Mouse (Mus musculus): ENCODE data around the gene Rack1. TPM values are rescaled to one million over a fixed set of nuclear protein-coding genes. Genes with fewer than 3 reads are reported as not detected.
"Not testable (repeated sequence)": the region's sequence is repeated elsewhere in the genome, so short reads cannot be mapped to it uniquely, and the experiment has no call there.

Gene Rack1
- polyA plus RNA-seq, 1 experiment from 2014 or later = 844 TPM

DNA sequence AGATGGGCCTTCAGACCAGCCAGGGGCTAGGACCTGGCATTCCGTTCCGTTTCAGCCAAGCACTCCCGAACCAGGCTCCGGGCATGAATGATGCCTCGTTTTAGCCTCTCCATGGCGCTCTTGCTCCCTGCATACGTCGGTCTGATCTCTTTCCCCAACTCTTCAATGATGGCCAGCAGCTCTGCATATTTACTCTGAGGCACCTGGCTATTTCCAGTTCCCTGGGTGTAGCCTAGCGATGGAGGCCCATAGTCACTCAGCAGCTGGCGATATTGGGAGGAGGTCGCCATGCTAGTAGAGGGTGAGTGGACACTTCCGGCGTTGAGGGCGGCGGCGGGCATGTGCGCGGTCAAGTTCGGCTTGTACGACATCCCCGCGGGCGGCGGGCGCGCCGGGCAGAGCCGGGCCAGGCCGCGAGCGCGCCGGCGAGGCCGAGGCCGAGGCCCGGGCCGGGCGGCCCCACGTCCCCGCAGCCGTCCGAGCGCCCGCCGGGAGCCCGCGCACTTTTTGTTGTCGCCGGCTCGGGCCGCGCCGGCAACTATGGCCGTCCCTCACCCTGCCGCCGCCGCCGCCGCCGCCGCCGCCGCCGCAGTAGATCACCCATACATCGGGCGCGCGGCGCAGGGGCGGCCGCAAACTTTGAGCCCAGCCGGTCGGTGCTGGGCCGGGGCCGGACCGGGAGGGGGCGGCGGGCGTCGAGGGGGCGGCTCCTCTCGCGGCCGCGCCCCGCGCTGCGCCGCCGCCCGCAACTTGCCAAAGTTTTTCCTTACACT, 26.0 kb downstream of the Rack1 start, which contains the start of the genes Trim7 and Gm12184:
TSS of gene Trim7 (plus strand) at position 162 of the 773 bp plus-strand sequence.
TSS of gene Gm12184 (minus strand) at position 677 of the 773 bp plus-strand sequence.
- Histone ChIP-seq H3K27me3 (replicated peaks; ENCODE audit: low read depth, poor library complexity, severe bottlenecking) (peaks cover 33% of the 10 kb centered on the region), H3K4me3 (peak within 1 kb of the TSS; percentile 58), H3K4me1 (peaks cover 20% of the 10 kb centered on the region), H3K27ac (replicated peaks) (peak within 1 kb of the TSS; percentile 66; the same call in 1 of the 2 replicates)
- WGBS = 2% methylated on average over 66 of the region's 92 CpGs
- not testable (repeated sequence) for H3K9me3 ChIP-seq; H3K36me3 ChIP-seq (replicated peaks); DNase-seq (ENCODE audit: low spot score)

DNA sequence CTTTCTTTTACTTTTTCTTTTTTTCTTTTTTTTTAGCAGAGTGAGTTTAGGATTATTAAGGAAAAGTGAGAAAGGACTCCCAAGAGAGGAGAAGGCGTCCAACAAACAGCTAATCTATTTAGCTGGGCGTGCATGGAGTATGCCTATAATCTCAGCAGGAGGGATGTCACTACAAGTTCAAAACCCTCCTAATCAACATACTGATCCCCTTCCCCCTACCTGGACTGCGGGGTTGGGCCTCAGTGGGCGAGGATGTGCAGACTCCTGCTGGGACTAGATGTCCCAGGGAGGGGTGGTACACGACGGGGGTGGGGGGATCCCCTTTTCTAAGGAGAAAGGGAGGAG, 26.6 kb downstream of the Rack1 start:
- Histone ChIP-seq H3K4me1 (peaks cover 20% of the 10 kb centered on the region), H3K36me3 (replicated peaks) (no peaks in the 10 kb centered on the region), H3K4me3 (peak overlapping the region; percentile 56), H3K27me3 (replicated peaks; ENCODE audit: low read depth, poor library complexity, severe bottlenecking) (peaks cover 33% of the 10 kb centered on the region), H3K9me3 (no peaks in the 10 kb centered on the region), H3K27ac (replicated peaks) (peak overlapping the region; percentile 57; the same call in 1 of the 2 replicates)
- DNase-seq (ENCODE audit: low spot score) = peak; percentile 52
- 2% methylated on average over 6 of the region's 6 CpGs for WGBS

DNA sequence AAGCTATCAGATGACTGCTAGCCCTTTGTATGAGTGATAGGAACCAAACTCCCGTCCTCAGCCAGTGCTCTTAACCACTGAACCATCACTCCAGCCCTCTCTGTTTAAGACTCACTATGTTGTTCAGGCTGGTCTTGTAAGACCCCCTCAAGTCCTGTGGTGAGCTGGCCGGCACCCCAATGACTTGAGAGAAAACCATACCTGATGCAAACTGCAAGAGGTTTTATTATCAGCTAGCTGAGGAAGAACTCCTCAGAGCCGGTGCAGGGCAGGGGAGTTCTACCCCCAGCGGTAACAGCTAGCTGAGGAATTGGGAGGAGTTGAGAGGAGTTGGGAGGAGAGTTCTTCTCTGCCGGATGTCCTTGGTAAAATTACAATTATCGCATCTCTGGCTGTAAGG, 27.8 kb downstream of the Rack1 start:
- Histone ChIP-seq H3K27ac (replicated peaks) (no peak overlapping the region), H3K4me1 (peaks cover 16% of the 10 kb centered on the region), H3K4me3 (no peak overlapping the region), H3K27me3 (replicated peaks; ENCODE audit: low read depth, poor library complexity, severe bottlenecking) (peaks cover 33% of the 10 kb centered on the region), H3K9me3 (no peaks in the 10 kb centered on the region), H3K36me3 (replicated peaks) (no peaks in the 10 kb centered on the region)
- no peak for DNase-seq (ENCODE audit: low spot score)
- WGBS = 66% methylated on average over 6 of the region's 6 CpGs

DNA sequence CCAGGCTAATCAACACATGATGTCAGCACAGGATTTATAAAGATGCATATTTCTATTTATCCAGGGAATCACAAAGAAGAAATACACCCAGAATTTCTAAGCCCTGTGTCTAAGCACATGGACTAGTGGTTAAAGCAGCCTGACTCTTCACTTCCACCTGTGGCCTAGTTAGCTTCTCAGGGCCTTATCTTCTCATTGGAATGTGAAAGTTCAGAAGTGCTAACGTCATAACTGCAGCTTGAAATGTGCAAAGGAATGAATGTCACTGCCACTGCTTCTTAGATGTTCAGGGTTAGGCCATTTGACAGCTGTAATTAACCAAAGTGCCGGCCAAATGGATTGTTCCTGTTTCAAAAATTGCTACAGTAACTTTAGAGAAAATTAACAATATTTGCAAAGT, 30.1 kb downstream of the Rack1 start:
- Histone ChIP-seq H3K4me3 (no peak overlapping the region), H3K27ac (replicated peaks) (no peak overlapping the region), H3K36me3 (replicated peaks) (no peaks in the 10 kb centered on the region), H3K4me1 (peaks cover 3% of the 10 kb centered on the region; the same call in 1 of the 2 replicates), H3K9me3 (no peaks in the 10 kb centered on the region), H3K27me3 (replicated peaks; ENCODE audit: low read depth, poor library complexity, severe bottlenecking) (peaks cover 21% of the 10 kb centered on the region)
- WGBS = 72% methylated on average over 2 of the region's 2 CpGs
- no peak for DNase-seq (ENCODE audit: low spot score)

DNA sequence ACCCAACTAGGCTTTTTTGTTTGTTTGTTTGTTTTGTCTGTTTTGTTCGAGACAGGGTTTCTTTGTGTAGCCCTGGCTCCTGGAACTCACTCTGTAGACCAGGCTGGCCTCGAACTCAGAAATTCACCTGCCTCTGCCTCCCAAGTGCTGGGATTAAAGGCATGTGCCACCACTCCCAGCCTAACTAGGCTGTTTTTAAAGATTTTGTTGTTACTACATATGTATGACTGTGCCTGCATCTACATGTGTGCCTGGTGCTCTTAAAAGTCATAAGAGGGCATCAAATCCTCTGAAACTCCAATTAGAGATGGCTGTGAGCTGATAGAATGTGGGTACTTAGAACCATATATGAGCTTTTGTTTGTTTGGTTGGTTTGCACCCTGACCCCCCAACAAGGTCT, 31.1 kb downstream of the Rack1 start:
- no peaks in the 10 kb centered on the region for H3K36me3 ChIP-seq (replicated peaks)
- no peaks in the 10 kb centered on the region for H3K9me3 ChIP-seq
- no peak overlapping the region for H3K27ac ChIP-seq (replicated peaks)
- WGBS = 82% methylated on average over 2 of the region's 2 CpGs
- H3K4me3 ChIP-seq = no peak overlapping the region
- peaks cover 30% of the 10 kb centered on the region for H3K27me3 ChIP-seq (replicated peaks; ENCODE audit: low read depth, poor library complexity, severe bottlenecking)
- H3K4me1 ChIP-seq = peaks cover 3% of the 10 kb centered on the region; the same call in 1 of the 2 replicates
- DNase-seq (ENCODE audit: low spot score) = no peak

DNA sequence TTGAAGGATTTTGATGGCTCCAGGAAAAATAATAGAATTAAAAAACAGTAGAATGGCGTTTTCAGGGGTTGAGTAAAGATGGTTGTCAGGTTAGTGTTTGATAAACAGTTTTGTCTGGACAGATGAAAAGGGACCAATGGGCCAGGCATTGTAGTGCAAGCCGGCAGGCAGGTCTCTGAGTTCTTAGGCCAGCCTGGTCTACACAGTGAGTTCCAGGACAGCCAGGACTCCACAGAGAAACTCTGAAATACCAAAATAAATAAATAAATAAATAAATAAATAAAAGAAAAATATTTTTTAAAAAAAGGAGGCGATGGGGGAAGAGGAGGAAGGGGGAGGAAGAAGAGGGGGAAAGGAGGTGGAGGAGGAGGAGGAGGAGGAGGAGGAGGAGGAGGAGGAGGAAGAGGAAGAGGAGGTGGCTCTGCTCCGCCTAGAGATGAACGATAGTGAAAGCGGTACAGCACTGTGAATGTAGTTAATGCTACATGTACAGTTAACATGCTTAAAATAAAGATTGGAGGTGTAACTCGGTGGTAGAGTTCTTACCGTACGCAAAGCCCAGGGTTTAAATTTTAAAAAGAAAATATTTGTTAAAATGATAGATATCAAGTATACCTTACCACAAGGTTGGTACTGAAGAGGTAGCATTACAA, 33.1 kb downstream of the Rack1 start:
- Histone ChIP-seq H3K9me3 (no peaks in the 10 kb centered on the region), H3K36me3 (replicated peaks) (no peaks in the 10 kb centered on the region), H3K4me1 (peaks cover 12% of the 10 kb centered on the region), H3K27ac (replicated peaks) (no peak overlapping the region), H3K4me3 (peak overlapping the region; percentile 65), H3K27me3 (replicated peaks; ENCODE audit: low read depth, poor library complexity, severe bottlenecking) (peaks cover 43% of the 10 kb centered on the region)
- 46% methylated on average over 9 of the region's 9 CpGs for WGBS
- no peak for DNase-seq (ENCODE audit: low spot score)

DNA sequence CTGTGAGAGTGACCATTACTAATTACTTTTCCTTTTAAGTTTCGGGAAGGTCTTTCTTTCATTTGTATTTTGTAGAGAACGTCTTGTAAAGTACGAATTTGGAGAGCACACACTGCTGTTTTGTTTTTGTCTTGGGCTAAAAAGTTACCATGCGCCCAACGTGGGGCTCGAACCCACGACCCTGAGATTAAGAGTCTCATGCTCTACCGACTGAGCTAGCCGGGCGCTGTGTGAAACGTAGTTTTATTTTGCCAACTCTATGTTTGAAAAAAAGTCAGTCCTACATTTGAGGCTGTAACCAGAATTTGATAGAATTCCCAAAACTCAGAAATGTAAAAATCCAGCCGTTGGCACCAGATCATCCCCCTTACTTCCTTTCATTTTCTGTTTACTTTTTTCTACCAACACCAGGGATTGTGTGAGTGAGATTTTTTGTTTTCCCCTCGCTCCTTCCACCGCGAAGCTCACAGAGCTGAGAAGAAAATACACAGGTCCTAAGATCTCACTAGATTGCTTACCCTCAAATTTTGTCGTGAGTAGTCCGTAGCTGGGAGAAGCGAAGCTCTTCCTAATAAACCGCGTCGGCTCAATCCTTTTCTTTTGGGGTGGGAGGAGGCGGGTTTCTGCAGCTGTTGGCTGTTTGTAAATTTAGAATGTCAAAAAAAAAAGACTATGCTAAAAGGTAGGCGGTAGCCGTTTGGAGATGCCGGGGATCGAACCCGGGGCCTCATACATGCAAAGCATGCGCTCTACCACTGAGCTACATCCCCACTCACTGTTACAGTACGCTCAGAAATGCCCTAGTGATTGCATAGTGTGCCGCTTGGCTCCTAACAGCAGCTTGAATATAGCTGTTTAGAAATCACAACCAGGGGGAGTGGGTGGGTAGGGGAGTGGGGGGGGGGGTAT, 33.9 kb downstream of the Rack1 start:
- peaks cover 17% of the 10 kb centered on the region for H3K4me1 ChIP-seq
- H3K27ac ChIP-seq (replicated peaks) = peak overlapping the region; percentile 48

DNA sequence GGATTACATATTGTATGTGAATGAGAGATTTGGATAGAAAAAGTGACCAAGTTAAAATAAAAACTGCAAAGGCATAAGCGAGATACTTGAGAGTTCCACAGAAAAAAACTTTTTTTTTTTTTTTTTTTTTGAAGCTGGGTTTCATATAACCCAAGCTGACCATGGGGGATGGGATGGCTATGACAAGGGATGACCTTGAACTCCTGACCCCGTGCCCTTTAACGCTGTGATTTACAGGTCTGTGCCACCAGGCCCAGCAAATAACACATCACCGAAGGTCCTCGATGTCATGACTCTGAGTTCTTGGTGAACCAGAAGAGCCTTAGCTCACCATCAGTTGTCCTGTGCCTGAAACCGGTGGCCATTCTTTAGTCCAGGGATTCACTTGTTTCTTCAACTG, 35.8 kb downstream of the Rack1 start:
- Histone ChIP-seq H3K27me3 (replicated peaks; ENCODE audit: low read depth, poor library complexity, severe bottlenecking) (peaks cover 57% of the 10 kb centered on the region), H3K4me3 (no peak overlapping the region)

More for the DNA sequence above, 33.9 kb downstream of the Rack1 start:
- peaks cover 48% of the 10 kb centered on the region for H3K27me3 ChIP-seq (replicated peaks; ENCODE audit: low read depth, poor library complexity, severe bottlenecking)
- DNase-seq (ENCODE audit: low spot score) = peak; percentile 89
- no peaks in the 10 kb centered on the region for H3K36me3 ChIP-seq (replicated peaks)
- peak overlapping the region; percentile 65 for H3K4me3 ChIP-seq
- no peaks in the 10 kb centered on the region for H3K9me3 ChIP-seq
- under 1% methylated on average over 30 of the region's 30 CpGs for WGBS

DNA sequence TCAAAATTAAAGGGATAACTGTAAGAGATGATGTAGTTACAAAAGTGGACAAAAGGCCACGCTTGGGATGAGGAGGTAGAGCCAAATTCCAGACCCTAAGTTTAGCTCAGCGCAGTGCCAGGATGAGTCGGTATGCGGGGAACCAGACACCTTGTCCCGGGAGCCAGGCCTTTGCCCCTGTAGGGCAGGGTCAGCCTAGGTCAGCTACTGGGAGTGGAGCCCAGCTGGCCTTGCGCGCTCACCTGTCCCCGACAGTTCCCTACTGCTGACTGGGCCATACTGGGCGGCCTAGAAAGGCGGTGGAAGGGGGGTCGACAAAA, 36.8 kb downstream of the Rack1 start:
- WGBS = 6% methylated on average over 11 of the region's 11 CpGs
- H3K4me3 ChIP-seq = peak overlapping the region; percentile 87
- peaks cover 57% of the 10 kb centered on the region for H3K27me3 ChIP-seq (replicated peaks; ENCODE audit: low read depth, poor library complexity, severe bottlenecking)
- no peaks in the 10 kb centered on the region for H3K9me3 ChIP-seq
- H3K27ac ChIP-seq (replicated peaks) = no peak overlapping the region
- H3K4me1 ChIP-seq = peaks cover 17% of the 10 kb centered on the region
- DNase-seq (ENCODE audit: low spot score) = peak; percentile 28
- H3K36me3 ChIP-seq (replicated peaks) = no peaks in the 10 kb centered on the region

More for the DNA sequence above, 35.8 kb downstream of the Rack1 start:
- no peaks in the 10 kb centered on the region for H3K36me3 ChIP-seq (replicated peaks)
- no peak overlapping the region for H3K27ac ChIP-seq (replicated peaks)
- H3K4me1 ChIP-seq = peaks cover 17% of the 10 kb centered on the region
- H3K9me3 ChIP-seq = no peaks in the 10 kb centered on the region
- no peak for DNase-seq (ENCODE audit: low spot score)
- WGBS = 73% methylated on average over 6 of the region's 6 CpGs

DNA sequence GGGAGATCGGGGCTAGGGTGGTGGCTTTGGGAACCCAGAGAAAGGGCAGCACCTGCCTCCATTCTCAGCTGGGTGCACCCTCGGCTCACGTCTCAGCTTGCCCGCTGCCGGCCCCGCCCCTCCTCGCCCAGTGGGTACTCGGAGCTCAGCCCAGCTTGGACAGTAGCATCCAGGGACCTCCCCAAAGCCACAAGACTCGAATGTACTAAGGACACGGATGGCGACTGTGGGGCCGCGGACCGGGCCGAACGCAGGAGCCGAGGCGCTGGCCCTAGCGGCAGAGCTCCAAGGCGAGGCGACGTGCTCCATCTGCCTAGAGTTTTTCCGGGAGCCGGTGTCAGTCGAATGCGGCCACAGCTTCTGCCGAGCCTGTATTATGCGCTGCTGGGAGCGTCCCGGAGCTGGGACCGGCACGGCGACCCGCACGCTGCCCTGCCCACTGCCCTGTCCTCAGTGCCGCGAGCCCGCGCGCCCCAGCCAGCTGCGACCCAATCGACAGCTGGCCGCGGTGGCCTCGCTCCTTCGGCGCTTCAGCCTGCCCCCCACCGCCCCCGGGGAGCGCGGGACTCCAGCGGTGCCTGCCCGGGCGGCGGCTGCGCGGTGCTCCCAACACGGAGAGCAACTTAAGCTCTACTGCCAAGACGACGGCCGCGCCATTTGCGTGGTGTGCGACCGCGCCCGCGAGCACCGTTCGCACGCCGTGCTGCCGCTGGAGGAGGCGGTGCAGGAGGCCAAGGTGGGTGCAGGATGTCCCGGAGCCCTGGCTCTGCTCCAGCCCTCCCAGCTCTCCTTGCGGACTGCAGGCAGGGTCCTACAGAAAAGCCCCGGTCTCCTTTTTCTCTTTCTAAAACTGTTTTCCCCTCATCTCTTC, 37.4 kb downstream of the Rack1 start:
- Histone ChIP-seq H3K4me1 (peaks cover 17% of the 10 kb centered on the region), H3K27ac (replicated peaks) (peak overlapping the region; percentile 72), H3K36me3 (replicated peaks) (no peaks in the 10 kb centered on the region), H3K4me3 (peak overlapping the region; percentile 87), H3K27me3 (replicated peaks; ENCODE audit: low read depth, poor library complexity, severe bottlenecking) (peaks cover 58% of the 10 kb centered on the region), H3K9me3 (no peaks in the 10 kb centered on the region)
- under 1% methylated on average over 77 of the region's 77 CpGs for WGBS
- peak; percentile 60 for DNase-seq (ENCODE audit: low spot score)

DNA sequence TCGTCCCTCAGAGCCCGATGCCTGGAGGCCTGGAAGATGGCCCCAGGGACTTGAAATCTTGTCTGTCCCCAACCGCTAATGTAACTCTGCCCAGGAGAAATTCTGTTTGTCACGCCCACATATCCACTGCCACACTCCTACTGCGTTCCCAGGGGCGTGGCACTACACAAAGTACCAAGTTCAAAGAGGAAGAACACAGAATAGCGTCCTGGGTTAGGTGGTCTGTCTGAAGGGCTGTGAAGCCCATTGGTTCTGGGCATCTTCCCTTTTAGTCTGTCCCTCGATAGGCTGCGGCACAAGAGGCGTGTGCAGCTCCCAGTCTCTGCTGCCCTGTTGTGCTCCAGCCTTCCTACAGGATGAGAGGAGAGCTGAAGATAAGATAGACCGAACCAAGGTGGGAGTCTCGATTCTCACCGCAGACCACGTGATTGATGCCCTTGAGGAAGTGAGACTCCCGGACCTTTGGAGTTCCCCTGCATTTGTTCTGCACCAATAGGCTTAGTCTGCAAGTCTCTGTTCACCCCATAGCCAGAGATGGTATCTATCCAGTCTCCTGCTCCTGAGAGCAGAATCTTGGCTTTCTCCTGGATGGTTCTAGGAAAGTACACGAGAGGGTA, 38.2 kb downstream of the Rack1 start:
- peaks cover 65% of the 10 kb centered on the region for H3K27me3 ChIP-seq (replicated peaks; ENCODE audit: low read depth, poor library complexity, severe bottlenecking)
- WGBS = 4% methylated on average over 16 of the region's 16 CpGs
- H3K4me1 ChIP-seq = peaks cover 17% of the 10 kb centered on the region
- H3K27ac ChIP-seq (replicated peaks) = no peak overlapping the region
- H3K36me3 ChIP-seq (replicated peaks) = no peaks in the 10 kb centered on the region
- peak overlapping the region; percentile 87 for H3K4me3 ChIP-seq
- peak; percentile 43 for DNase-seq (ENCODE audit: low spot score)
- H3K9me3 ChIP-seq = no peaks in the 10 kb centered on the region
